Mouse (Mus musculus) testis, adult 2 months (tissue): Measurements from ENCODE around the gene Taldo1.

Experiments
- CTCF ChIP-seq: fragments of 200-500 bp; IDR thresholded peaks from 2 replicates; pipeline ENCODE4 v1.5.1; 2012; ENCODE audit warnings: low read depth, mild to moderate bottlenecking, inconsistent platforms, low read length, moderate library complexity; ENCODE audit not compliant: control insufficient read depth, insufficient read depth, insufficient replicate concordance
- POLR2A ChIP-seq: fragments of 200-500 bp; IDR thresholded peaks from 2 replicates; pipeline ENCODE4 v1.6.1; 2012; ENCODE audit warnings: low read depth, mild to moderate bottlenecking, inconsistent platforms, low read length, moderate library complexity; ENCODE audit not compliant: control insufficient read depth

DNA sequence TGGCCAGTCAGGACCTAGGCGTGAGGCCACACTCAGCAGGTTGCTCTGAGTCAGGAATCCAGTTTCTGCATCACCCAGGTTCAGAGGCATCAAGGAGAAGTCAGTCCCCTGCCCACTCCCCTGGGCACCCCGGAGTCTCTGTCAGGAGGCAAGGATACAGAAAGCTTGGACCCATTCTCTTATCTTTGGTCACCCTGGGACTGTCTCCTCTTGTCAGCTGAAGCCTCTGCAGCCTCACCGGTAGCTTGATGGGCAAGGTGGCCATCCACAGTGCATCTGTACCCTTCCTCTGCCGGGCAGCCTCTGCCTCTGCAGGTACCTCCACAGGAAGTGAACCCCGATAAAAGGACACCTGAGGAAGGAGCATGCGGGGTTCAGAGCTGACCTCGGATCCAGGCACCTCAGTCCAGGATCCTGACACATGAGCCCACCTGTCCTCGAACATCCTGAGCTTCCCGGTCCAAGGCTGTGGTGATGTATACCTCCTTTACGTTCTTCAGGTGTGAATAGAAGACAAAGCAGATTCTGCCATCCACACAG, 47.2 kb downstream of the Taldo1 start:
- no peak for TF ChIP-seq CTCF
- TF ChIP-seq POLR2A = no peak
